Mouse (Mus musculus) gastrocnemius, postnatal 14 days (tissue): ENCODE data around the gene Mob3c. TPM values are rescaled to one million over a fixed set of nuclear protein-coding genes. Genes with fewer than 3 reads are reported as not detected.

Experiments used
- DNase-seq: peaks from one replicate; pipeline ENCODE4 v3.0.0; 2021; ENCODE audit warnings: mixed read lengths
- intact Hi-C: fragments of 180-260 bp; cut with DNase I; formaldehyde crosslinking; loops from one replicate; pipeline ENCODE4 v1.15.1; 2025; ENCODE audit warnings: low total_unique reads
- total RNA-seq, 2 experiments: library from RNA; stranded (reverse); gene quantifications; 2 replicates each; pipeline ENCODE4 v1.2.3; 2021

The Mob3c gene
- total RNA-seq, 2 experiments from 2014 or later, result 2.8 to 3.4 TPM

- intact Hi-C loops, result no loop called here
- no peak for DNase-seq
Observed at GRCm38 (mm10) chr4:115828572-115828902, 645 bp downstream of the Mob3c start.

DNA sequence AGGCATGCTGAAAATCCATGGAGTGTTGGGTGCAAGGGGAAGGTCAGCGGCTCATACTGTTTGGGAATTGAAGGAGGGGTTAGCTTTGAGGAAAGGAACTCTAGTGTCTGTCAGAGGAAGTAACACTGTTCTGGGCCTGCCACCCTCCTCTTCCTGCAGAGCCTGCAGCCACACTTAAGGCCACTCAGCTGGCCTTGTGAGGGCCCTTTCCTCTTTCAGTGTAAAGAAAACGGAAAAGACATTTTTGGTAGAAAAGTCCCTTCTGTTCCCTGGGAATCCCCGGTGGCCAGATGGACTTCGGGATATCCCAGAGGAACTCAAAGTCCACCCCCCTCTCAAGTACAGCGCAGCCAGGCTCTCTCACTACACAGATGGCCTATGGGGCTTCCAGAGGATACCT is 2.6 kb downstream of the Mob3c start:
- no peak for DNase-seq
- intact Hi-C loops, result loop anchor here (5.0 kb wide), 1 partner anchor 93 kb away; the partner anchor contains the start of gene Efcab14

GRCm38 (mm10) chr4:115831221-115831620 is 3.3 kb downstream of the Mob3c start:
- intact Hi-C loops, result loop anchor here (5.0 kb wide), 1 partner anchor 94 kb away; the partner anchor contains the start of gene Efcab14
- DNase-seq, result no peak

DNA sequence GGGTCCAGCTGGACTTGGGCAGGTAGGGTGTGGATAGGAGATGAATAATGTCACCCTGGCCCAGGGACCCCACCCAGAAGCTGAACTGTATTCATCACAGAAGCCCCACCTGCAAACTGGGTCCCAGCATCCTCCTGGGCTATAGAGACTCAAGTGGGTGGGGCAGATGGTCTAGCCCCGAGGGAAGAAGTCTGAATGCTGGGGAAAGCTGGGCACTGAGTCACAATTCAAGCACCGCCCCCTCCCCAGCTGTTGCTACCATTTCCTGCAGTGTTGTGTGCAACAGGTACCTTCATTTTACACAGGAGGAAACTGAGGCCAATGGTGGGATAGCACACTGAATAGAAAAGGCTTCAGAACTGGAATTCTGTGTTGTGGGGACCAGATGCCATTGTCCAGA is 4.1 kb downstream of the Mob3c start:
- DNase-seq, result no peak
- intact Hi-C loops, result loop anchor here (5.0 kb wide), 1 partner anchor 95 kb away; the partner anchor contains the start of gene Efcab14

DNA sequence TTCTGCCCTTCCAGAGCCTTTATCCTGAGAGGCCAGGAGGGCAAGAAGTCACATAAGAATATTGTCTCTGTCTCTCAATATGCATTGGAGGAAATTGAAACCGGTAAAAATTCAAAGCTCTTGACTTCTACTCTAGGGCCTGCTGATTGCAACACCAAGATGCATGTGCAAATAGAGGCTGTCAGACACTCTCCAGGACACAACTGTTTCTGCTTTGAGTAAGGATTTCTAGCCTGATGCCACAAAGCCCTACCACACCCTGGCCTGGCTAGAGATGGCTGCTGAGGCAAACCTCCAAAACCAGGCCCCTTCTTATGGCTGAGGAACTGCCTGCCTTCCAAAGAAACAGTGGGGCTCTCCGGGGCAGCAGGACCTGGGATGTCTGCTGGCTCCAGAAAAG is 7.7 kb downstream of the Mob3c start:
- no peak for DNase-seq
- intact Hi-C loops, result no loop called here

DNA sequence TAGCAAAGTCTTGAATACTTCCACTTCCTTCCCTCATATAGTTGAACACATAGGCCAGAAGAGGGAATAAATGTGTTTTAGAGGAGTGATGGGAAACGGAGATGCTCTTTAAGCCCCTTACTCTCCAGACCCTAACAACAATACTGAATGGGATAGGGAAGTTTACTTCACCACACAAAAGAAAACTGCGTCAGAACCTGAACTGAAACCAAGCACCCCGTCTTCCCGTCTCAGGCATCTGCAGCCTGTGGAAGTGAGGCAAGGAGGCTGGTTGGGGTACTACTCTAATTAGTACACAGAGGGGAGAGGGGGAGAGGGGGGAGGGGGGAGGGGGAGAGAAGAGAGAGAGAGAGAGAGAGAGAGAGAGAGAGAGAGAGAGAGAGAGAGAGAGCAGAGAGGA is 10.3 kb downstream of the Mob3c start:
- no peak for DNase-seq
- intact Hi-C loops, result no loop called here

DNA sequence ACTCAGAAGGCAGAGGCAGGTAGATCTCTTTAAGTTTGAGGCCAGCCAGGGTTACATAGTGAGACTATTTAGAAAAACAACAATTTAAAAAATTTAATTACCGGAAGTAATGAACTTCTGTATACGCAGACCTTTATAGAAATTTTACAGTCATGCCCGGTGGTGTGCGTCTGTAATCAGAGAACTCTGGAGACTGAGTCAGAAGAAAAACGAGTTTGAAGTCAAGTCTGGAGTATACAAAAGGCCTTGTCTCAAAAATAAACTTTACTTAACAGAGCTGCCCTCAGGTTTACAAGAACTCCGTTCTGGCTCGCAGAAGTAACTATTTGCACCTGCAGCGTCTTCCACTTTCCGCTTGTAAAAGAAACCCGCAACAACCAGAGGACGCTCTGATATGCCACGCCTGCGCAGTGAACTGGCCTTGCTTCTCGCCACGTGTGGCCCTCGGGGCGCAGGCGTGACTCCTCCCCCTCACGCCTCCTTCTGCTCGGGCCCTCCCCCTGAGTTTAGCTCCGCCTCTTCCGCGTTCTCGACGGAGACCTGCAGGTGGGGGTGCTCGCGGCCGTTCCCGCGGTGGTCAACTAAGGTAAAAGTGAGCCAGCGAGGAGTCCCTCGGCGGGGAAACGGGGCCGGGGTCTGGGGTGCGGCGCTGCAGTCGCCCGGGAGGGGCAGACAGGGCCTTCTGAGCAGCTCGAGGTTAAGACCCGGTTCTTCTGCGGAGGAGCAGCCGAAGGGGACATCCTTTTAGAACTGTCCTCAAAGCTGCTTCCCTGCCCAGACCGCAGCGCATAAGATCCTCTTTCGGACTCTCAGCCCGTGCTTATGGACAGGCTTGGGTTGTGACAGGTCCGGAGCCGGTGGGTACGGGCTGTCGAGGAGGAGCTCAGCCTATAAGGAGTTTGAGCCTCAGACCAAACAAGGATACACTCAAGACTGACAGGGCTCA is 11.1 kb downstream of the Mob3c start, which contains the start of gene Mknk1:
Gene Mknk1 (plus strand): TSS at position 503 of the 946 bp plus-strand sequence.
- intact Hi-C loops, result no loop called here
- peak; percentile 94 for DNase-seq

GRCm38 (mm10) chr4:115839956-115840355 is 12.1 kb downstream of the Mob3c start:
- peak; percentile 21 for DNase-seq
- intact Hi-C loops, result no loop called here

GRCm38 (mm10) chr4:115840842-115841241 is 12.9 kb downstream of the Mob3c start:
- intact Hi-C loops, result no loop called here
- no peak for DNase-seq

GRCm38 (mm10) chr4:115846656-115847055 is 18.8 kb downstream of the Mob3c start:
- intact Hi-C loops, result no loop called here
- no peak for DNase-seq

DNA sequence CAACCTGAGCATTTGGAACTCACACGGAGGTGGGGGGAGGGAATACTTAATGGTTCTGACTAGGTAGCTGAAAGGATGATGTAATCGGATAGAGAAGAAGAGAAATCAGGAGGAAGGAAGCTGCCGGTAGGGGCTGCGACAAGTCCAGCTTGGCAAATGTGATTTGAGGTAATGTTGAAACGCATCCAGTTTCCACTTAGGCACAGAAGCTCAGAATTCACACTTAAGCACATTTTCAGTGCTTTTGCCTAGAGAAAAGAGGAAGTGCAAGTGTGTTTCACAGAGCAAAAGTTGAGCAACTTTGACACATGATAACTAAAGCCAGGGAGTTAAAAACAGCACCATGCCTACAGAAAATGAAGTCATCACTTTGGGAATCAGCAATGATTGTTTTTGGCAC is 19.5 kb downstream of the Mob3c start:
- intact Hi-C loops, result no loop called here
- DNase-seq, result no peak

DNA sequence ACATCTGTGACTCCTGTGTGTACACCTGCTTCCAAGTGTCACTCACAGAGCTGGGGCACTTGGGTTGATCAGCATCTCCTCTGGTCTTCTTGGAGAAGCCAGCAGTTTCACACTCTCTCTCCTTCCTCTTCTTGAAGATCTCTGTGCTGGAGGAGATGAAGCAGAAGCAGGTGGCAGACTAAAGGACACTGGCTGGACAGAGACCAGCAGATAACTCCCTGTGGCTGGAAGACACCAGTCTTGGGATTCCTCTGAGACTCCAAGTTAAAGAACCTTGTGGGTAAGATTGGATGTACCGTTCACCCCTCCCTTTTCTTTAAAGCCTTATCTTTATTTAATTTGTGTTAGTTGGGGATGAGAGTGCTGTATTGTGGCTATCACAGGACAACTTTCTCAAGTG is 20.2 kb downstream of the Mob3c start:
- no peak for DNase-seq
- intact Hi-C loops, result no loop called here

- intact Hi-C loops, result no loop called here
- no peak for DNase-seq
Observed at GRCm38 (mm10) chr4:115848990-115849677, 21.2 kb downstream of the Mob3c start.

DNA sequence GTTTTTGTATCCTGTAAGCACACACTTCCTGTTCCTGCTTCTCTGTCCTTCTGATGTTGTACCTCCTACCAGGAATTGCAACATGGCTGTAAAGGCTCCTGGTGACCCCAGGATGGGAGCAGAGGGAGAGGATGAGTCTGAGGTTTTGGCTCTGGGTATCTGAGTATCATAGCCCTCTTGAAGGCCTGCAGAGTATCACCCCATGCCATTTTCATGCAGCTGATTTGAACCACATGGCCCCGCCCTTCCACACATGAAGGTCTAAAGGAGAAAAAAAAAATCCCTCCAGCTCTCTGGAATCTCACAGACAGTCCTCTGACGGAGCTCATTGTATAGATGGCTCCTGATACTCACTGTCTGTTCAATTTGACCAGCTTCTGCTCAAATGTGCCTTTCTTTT is 22.2 kb downstream of the Mob3c start:
- DNase-seq, result no peak
- intact Hi-C loops, result no loop called here

GRCm38 (mm10) chr4:115850631-115851030 is 22.7 kb downstream of the Mob3c start:
- intact Hi-C loops, result no loop called here
- no peak for DNase-seq

DNA sequence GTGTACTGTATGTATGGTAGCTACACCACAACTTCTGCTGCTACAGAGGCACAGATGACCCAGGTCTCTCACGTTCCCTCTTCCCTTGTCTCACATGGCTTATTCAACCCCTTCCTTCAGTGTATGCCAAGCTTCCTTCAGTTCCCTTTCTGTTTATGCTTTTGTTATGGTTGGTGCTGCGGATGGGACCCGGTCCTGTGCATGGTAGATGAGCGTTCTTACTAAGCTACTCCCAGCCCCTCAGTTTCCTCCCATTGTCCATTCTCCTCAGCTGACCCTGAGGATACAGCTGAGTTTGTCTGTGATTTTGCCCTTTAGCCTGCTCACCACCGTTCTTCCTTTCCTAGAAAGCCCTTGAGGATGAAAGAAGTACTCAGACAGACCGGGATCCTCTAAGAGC is 23.7 kb downstream of the Mob3c start:
- no peak for DNase-seq
- intact Hi-C loops, result no loop called here

- DNase-seq, result no peak
- intact Hi-C loops, result no loop called here
Observed at GRCm38 (mm10) chr4:115855100-115855499, 27.2 kb downstream of the Mob3c start.

- intact Hi-C loops, result no loop called here
- DNase-seq, result no peak
Observed at GRCm38 (mm10) chr4:115855609-115856008, 27.7 kb downstream of the Mob3c start.

GRCm38 (mm10) chr4:115856282-115856681 is 28.4 kb downstream of the Mob3c start:
- no peak for DNase-seq
- intact Hi-C loops, result no loop called here

DNA sequence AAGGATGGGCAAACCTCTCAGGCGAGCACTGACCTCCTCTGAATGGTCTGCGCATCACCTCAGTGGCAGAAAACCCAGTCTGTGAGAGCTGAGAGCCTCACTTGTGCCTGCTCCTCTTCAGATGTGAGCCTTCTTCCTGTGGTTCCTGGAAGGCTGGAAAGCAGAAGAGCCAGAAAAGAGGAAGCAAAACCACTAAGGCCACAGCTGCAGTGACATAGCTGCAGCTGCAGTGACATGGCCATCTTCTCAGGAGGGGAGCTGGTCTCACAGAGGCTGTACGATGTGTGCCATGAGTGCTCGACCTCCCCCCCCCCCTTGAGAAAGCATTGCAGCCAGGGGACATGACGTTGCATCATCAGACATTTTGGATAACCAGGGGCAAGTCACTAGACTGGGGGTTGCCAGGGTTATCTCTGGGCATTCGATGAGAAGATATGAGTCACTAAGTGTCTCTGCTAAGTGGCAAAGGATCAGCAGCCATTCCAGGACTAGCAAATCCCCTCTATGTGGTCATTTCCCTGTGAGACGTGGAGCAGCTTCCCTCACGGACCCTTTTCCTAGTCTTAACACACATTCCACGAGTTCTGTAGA is 29.5 kb downstream of the Mob3c start:
- intact Hi-C loops, result no loop called here
- DNase-seq, result no peak
